Mouse (Mus musculus): ENCODE results near the gene Nkain4. TPM values are rescaled to one million over a fixed set of nuclear protein-coding genes. Genes with fewer than 3 reads are reported as not detected.

The Nkain4 gene
- 43.7 and 59.7 TPM in 2 replicates for polyA plus RNA-seq (2016; fragmentation: Nextera tagmentation; extraction: Ambion mirVana)

GRCm38 (mm10) chr2:180954061-180955047 lies at the start of gene Nkain4:
Gene Nkain4, minus strand, starts transcription at chr2:180954699.
- peaks cover 73% of the 10 kb centered on the region for H3K4me1 ChIP-seq
- peaks cover 43% of the 10 kb centered on the region for H3K27me3 ChIP-seq (ENCODE audit: low read depth, poor library complexity, severe bottlenecking)
- H3K4me3 ChIP-seq, result peak within 1 kb of the TSS; percentile 76
- under 1% methylated on average over 52 of the region's 52 CpGs for WGBS
- H3K36me3 ChIP-seq, result no peaks in the 10 kb centered on the region
- H3K27ac ChIP-seq (replicated peaks), result peak within 1 kb of the TSS; percentile 92
- peak; percentile 89 for DNase-seq (ENCODE audit: low spot score)
- H3K9me3 ChIP-seq (replicated peaks), result no peaks in the 10 kb centered on the region

DNA sequence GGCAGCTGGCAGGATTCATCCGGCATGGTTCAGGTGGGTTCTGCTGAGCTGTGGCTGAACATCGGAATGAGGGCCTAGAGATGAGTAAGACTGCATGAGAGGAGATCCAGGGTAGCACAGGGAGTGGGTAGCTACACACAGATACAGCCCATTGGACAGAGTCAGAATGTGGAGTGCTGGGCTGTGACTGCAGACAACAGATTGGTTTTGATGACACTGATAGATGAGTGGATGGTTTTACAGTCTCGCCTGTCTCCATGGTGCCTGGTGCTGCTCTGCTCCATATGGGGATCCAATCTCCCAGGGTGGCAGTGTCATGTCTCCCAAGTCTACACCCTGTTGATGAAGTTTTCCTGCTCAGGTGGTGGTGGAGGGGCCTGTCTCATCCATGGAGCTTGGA lies 42.4 kb upstream of the Nkain4 start:
- WGBS, result 64% methylated on average over 3 of the region's 3 CpGs

GRCm38 (mm10) chr2:180996436-180996835 lies 41.9 kb upstream of the Nkain4 start:
- no peaks in the 10 kb centered on the region for H3K36me3 ChIP-seq
- H3K9me3 ChIP-seq (replicated peaks), result no peaks in the 10 kb centered on the region
- H3K4me3 ChIP-seq, result no peak overlapping the region
- no peak overlapping the region for H3K27ac ChIP-seq (replicated peaks)
- peak; percentile 61 for DNase-seq (ENCODE audit: low spot score)
- WGBS, result 15% methylated on average over 5 of the region's 5 CpGs
- no peaks in the 10 kb centered on the region for H3K27me3 ChIP-seq (ENCODE audit: low read depth, poor library complexity, severe bottlenecking)
- no peaks in the 10 kb centered on the region for H3K4me1 ChIP-seq

More for the DNA sequence above, 42.4 kb upstream of the Nkain4 start:
- DNase-seq (ENCODE audit: low spot score), result no peak
- no peak overlapping the region for H3K27ac ChIP-seq (replicated peaks)
- H3K9me3 ChIP-seq (replicated peaks), result no peaks in the 10 kb centered on the region
- H3K27me3 ChIP-seq (ENCODE audit: low read depth, poor library complexity, severe bottlenecking), result no peaks in the 10 kb centered on the region
- H3K4me3 ChIP-seq, result no peak overlapping the region
- no peaks in the 10 kb centered on the region for H3K4me1 ChIP-seq
- no peaks in the 10 kb centered on the region for H3K36me3 ChIP-seq

GRCm38 (mm10) chr2:180995457-180995856 lies 41.0 kb upstream of the Nkain4 start:
- DNase-seq (ENCODE audit: low spot score), result no peak
- WGBS, result 89% methylated on average over 4 of the region's 4 CpGs
- Histone ChIP-seq H3K36me3 (no peaks in the 10 kb centered on the region), H3K4me1 (no peaks in the 10 kb centered on the region), H3K9me3 (replicated peaks) (no peaks in the 10 kb centered on the region), H3K27ac (replicated peaks) (no peak overlapping the region; the same call in 1 of the 2 replicates), H3K4me3 (no peak overlapping the region), H3K27me3 (ENCODE audit: low read depth, poor library complexity, severe bottlenecking) (no peaks in the 10 kb centered on the region)

- DNase-seq (ENCODE audit: low spot score), result no peak
- no peaks in the 10 kb centered on the region for H3K27me3 ChIP-seq (ENCODE audit: low read depth, poor library complexity, severe bottlenecking)
- no peak overlapping the region for H3K4me3 ChIP-seq
- no peaks in the 10 kb centered on the region for H3K4me1 ChIP-seq
- H3K36me3 ChIP-seq, result no peaks in the 10 kb centered on the region
- H3K27ac ChIP-seq (replicated peaks), result no peak overlapping the region
- WGBS, result 81% methylated on average over 2 of the region's 2 CpGs
- no peaks in the 10 kb centered on the region for H3K9me3 ChIP-seq (replicated peaks)
Observed at GRCm38 (mm10) chr2:180994360-180994759, 39.9 kb upstream of the Nkain4 start.

- no peaks in the 10 kb centered on the region for H3K36me3 ChIP-seq
- no peak overlapping the region for H3K4me3 ChIP-seq
- H3K27me3 ChIP-seq (ENCODE audit: low read depth, poor library complexity, severe bottlenecking), result no peaks in the 10 kb centered on the region
- H3K27ac ChIP-seq (replicated peaks), result no peak overlapping the region
- H3K9me3 ChIP-seq (replicated peaks), result no peaks in the 10 kb centered on the region
- H3K4me1 ChIP-seq, result peaks cover 18% of the 10 kb centered on the region
- WGBS, result 83% methylated on average over 4 of the region's 4 CpGs
- no peak for DNase-seq (ENCODE audit: low spot score)
Observed at GRCm38 (mm10) chr2:180990347-180990746, 35.8 kb upstream of the Nkain4 start.

- no peak for DNase-seq (ENCODE audit: low spot score)
- Histone ChIP-seq H3K36me3 (no peaks in the 10 kb centered on the region), H3K27me3 (ENCODE audit: low read depth, poor library complexity, severe bottlenecking) (no peaks in the 10 kb centered on the region), H3K4me1 (peaks cover 18% of the 10 kb centered on the region), H3K9me3 (replicated peaks) (no peaks in the 10 kb centered on the region), H3K27ac (replicated peaks) (no peak overlapping the region), H3K4me3 (no peak overlapping the region)
- WGBS, result 81% methylated on average over 1 of the region's 1 CpGs
Observed at GRCm38 (mm10) chr2:180988948-180989347, 34.4 kb upstream of the Nkain4 start.

GRCm38 (mm10) chr2:180988347-180988913 lies 33.9 kb upstream of the Nkain4 start:
- no peaks in the 10 kb centered on the region for H3K9me3 ChIP-seq (replicated peaks)
- 76% methylated on average over 3 of the region's 3 CpGs for WGBS

GRCm38 (mm10) chr2:180987432-180988030 lies 33.0 kb upstream of the Nkain4 start:
- no peak for DNase-seq (ENCODE audit: low spot score)
- Histone ChIP-seq H3K27ac (replicated peaks) (peak overlapping the region; percentile 58), H3K36me3 (peaks cover 11% of the 10 kb centered on the region), H3K27me3 (ENCODE audit: low read depth, poor library complexity, severe bottlenecking) (no peaks in the 10 kb centered on the region), H3K4me3 (no peak overlapping the region), H3K9me3 (replicated peaks) (no peaks in the 10 kb centered on the region), H3K4me1 (peaks cover 18% of the 10 kb centered on the region)
- WGBS, result 46% methylated on average over 5 of the region's 5 CpGs

More at GRCm38 (mm10) chr2:180988347-180988913, 33.9 kb upstream of the Nkain4 start:
- H3K36me3 ChIP-seq, result peaks cover 2% of the 10 kb centered on the region; the same call in 1 of the 2 replicates
- H3K4me3 ChIP-seq, result no peak overlapping the region
- no peak for DNase-seq (ENCODE audit: low spot score)
- no peaks in the 10 kb centered on the region for H3K27me3 ChIP-seq (ENCODE audit: low read depth, poor library complexity, severe bottlenecking)
- H3K4me1 ChIP-seq, result peaks cover 18% of the 10 kb centered on the region
- H3K27ac ChIP-seq (replicated peaks), result no peak overlapping the region

DNA sequence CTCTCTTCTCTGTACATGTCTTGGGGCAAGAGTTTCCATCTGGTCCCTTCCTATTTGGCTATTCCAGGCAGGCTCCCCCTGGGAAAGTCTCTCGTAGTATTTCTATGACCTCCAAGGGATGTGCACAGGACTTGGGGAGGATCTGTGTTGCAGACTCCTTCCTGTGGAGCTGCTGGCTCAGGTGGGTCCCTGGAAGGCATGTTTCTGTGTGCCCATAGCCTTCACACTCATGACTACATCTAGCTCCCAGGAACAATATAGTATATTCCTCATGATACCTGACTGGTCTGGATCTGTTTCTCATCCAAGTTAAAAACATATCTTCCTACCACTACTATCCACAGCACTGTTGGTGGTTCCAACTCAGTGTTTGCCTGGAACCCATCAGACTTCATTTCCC lies 32.5 kb upstream of the Nkain4 start:
- H3K4me3 ChIP-seq, result no peak overlapping the region
- H3K27ac ChIP-seq (replicated peaks), result peak overlapping the region; percentile 58; the same call in 1 of the 2 replicates
- 88% methylated on average over 1 of the region's 1 CpGs for WGBS

GRCm38 (mm10) chr2:180986449-180986848 lies 31.9 kb upstream of the Nkain4 start, which contains the start of gene Col20a1:
Gene Col20a1, plus strand, starts transcription at chr2:180986535.
- DNase-seq (ENCODE audit: low spot score), result no peak
- WGBS, result 55% methylated on average over 2 of the region's 2 CpGs

More for the DNA sequence above, 32.5 kb upstream of the Nkain4 start:
- Histone ChIP-seq H3K9me3 (replicated peaks) (no peaks in the 10 kb centered on the region), H3K36me3 (peaks cover 17% of the 10 kb centered on the region), H3K27me3 (ENCODE audit: low read depth, poor library complexity, severe bottlenecking) (no peaks in the 10 kb centered on the region), H3K4me1 (peaks cover 18% of the 10 kb centered on the region)
- no peak for DNase-seq (ENCODE audit: low spot score)

DNA sequence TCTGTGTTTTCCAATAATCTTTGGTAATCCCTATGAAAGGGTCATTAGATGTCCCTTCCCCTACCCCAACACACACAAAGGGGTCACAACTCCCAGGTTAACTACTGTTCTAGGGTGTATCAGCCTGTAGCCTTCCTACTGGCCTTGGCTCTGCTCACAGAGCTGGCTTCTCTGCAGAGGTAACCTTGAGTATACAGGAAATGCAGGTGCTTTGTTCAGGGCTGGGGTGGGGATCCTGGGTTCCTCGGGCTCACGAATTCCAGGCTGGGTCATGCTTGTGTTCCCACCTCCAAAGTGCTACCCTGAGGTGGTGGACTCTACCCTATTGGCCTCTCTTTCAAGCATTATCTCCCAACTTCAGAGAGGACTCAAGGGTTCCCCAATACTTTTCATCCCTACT lies 31.1 kb upstream of the Nkain4 start:
- peaks cover 30% of the 10 kb centered on the region for H3K36me3 ChIP-seq
- no peaks in the 10 kb centered on the region for H3K9me3 ChIP-seq (replicated peaks)
- DNase-seq (ENCODE audit: low spot score), result no peak
- H3K27me3 ChIP-seq (ENCODE audit: low read depth, poor library complexity, severe bottlenecking), result no peaks in the 10 kb centered on the region
- 90% methylated on average over 2 of the region's 2 CpGs for WGBS
- no peak overlapping the region for H3K27ac ChIP-seq (replicated peaks)
- peaks cover 18% of the 10 kb centered on the region for H3K4me1 ChIP-seq
- H3K4me3 ChIP-seq, result no peak overlapping the region

More at GRCm38 (mm10) chr2:180986449-180986848, 31.9 kb upstream of the Nkain4 start, which contains the start of gene Col20a1:
- Histone ChIP-seq H3K9me3 (replicated peaks) (no peaks in the 10 kb centered on the region), H3K4me1 (peaks cover 18% of the 10 kb centered on the region), H3K4me3 (no peak within 1 kb of the TSS), H3K27ac (replicated peaks) (peak within 1 kb of the TSS; percentile 58), H3K27me3 (ENCODE audit: low read depth, poor library complexity, severe bottlenecking) (no peaks in the 10 kb centered on the region), H3K36me3 (peaks cover 22% of the 10 kb centered on the region)

All from midbrain, embryonic 10.5 days (tissue).